Mouse (Mus musculus) thymus, postnatal 4 days (tissue): Measurements from ENCODE around the gene Nppb.

ENCODE experiments used
- DNase-seq: peaks from one replicate; pipeline ENCODE4 v3.0.0; 2021

The Nppb gene

DNA sequence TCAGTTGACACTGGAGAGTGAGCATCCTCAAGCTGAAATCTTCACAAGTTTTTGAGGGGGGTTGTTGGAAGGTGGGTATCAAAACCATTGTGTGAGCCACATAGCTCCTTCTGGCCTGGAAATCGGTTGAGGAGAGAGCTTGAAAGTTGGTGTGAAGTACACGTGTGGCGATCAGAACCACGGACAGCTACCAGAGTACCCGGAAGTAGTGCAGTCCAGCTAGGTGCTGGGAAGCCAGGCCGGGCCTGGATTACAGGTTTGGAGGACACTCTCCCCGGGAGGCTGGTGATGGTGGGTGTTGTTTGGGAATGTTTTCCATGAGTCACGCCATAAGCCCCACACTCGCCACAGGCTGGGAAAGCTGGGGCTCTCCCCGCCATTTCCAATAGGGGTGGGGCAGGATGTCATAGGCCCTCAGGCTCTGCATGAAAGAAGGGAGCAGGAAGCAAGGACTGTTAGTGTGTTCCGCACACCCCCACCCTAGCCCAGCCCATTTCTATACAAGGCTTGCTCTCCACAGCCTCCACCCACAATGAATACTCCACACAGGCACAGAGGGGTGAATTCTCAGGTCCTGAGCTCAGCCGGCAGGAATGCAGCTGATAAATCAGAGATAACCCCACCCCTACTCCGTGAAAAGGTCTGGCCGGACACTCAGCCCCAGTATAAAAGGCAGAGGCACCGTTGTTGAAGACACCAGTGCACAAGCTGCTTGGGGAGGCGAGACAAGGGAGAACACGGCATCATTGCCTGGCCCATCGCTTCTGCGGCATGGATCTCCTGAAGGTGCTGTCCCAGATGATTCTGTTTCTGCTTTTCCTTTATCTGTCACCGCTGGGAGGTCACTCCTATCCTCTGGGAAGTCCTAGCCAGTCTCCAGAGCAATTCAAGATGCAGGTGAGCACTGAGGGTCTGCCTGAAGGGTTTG, at the start of gene Nppb:
Gene Nppb (plus strand): TSS at position 584 of the 928 bp plus-strand sequence.
- DNase-seq: peak; percentile 43

DNA sequence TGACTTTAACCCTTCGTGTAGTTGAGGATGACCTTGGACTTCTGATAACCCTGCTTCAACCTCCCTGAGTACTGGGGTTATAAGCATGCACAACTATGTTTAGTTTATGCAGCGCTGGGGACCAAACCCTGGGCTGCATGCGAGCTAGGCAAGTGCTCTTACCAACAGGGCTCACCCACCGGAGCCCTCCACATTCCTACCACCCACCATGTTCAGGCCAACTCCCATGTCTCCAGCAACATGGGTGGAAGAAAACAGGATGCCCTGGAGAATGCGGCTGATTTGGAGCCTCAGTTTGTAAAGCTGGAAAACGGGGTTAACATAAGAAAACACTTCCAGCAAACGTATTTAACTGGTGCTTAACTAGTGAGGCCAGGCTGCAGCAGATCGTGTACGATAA, 49.7 kb upstream of the Nppb start:
- no peak for DNase-seq

DNA sequence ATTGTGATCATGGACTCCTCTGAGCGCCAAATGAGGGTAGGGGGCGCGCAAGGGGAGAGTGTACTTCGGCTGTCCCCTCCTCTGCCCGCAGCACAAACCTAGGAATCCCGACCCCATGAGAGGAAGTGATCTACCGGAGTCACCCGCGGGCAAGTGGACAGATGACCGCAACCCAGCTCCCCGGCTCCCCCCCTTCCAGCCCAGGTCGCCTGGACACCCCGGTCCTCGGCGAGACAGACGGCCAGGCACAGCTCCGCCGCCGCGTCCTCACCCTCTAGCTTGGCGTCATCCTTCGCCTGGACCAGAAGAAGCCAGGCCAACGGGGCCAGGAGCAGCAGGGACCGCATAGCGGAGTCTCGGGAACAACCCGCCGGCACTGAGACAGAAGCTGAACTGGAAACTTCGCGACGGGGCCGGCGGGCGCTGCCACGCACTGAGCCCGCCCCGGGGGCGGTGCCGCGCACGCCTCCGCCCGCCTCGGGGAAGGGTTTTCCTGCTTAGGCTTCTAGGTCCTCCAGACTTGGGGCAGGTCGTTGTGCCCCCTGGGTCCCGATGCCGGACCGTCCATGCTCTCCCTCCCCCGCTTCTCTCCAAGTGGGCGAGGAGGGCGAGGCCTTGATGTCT, 49.1 kb upstream of the Nppb start, which contains the start of gene Plod1:
Gene Plod1 (minus strand): TSS at position 437 of the 624 bp plus-strand sequence.
- peak; percentile 84 for DNase-seq

DNA sequence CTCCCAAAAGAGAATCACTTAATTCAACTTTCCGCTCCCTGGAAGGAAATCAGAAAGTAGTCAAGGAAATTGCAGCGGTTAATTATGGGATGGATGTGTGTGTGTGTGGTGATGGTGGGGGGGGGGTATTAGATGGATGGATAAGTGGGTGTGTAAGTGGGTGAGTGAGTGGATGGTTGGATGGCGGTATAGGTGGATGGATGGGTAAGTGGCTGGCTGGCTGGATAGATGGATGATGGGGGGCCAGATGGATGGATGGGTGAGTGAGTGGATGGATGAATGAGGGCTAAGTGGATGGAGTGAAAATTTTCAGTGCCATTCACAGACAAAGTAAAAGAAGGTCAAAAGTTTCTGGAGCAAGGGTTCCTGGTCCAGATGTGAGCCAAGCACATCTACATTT, 48.6 kb upstream of the Nppb start:
- DNase-seq: no peak

DNA sequence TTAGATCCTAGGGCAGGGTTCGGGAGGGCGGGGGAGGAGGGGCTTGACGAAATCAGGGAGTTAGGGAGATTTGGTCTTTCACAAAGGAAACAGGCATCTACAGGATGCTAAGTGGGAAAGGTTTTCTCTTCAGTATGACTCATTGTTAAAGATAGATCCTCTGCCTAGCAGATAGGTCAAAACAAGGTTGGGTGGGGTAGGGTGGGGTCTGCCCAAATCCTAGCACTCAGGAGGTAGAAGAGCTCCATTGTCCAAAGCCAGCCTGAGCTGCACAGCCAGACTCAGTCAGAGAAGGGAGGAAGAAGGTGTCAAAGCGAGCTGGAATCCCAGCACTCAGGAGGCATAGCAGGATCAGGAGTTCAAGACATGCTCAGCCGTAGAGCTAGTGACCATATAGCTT, 48.1 kb upstream of the Nppb start:
- no peak for DNase-seq

DNA sequence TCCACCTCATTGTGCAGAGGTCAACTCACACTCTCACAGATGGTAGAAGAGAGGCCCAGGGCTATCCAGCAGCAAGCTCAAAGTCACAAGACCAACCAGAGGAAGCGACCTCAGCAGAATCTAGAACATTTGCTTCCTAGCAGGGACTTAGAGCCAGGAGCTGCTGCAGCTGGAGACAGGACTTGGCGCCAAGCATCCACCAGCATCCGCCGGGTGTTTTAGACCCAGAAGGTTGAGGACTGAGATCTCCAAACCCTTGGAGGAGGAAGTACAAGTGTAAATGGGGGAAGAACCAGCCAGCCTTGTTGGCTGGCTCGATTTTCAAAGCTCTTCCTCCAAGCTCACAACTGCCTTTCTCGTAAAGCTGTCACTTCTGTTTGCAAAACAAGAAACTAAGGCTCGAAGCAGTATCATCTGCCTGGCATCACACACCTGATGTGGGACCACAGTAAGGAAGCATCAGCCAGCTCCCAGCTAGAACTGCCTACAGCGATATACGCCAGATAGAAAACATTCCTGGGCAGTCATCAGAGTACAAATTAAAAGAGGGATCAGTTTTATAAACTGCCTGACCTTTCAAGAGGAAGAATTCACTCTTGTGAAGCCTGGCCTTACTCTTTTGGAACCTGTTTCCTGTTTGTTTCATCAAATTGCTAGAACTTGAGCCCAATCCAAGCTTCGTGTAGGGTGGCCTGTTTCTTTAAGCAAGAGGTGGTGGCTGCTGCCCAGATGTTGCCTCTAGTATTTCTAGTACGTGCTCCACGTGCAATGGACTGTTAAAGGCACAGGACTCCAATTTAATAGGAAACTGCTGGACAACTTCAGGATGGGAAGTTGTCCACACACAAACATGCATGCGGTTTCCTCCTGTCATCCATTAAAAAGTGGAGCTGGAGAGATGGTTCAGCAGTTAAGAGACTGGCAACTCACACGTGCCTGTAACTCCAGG, 47.2 kb upstream of the Nppb start:
- DNase-seq: no peak

DNA sequence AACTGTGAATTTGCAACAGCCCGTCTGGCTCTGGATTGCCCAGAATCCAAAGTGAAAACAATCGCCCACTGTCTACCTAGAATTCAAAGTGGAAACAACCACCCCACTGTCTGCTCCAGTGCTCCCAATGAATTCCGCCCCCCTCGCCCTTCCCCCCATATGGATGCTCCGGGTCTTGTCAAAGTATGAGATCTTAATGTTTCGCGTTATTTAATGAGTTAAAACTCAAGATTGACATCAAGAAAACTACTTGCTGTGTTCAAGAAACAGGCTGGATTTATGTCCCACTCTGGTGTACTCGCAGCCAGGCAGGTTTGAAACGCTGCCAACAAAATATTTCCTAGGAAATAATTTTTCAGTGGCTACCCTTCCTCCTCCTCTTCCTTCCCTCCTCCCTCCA, 45.5 kb upstream of the Nppb start:
- no peak for DNase-seq

DNA sequence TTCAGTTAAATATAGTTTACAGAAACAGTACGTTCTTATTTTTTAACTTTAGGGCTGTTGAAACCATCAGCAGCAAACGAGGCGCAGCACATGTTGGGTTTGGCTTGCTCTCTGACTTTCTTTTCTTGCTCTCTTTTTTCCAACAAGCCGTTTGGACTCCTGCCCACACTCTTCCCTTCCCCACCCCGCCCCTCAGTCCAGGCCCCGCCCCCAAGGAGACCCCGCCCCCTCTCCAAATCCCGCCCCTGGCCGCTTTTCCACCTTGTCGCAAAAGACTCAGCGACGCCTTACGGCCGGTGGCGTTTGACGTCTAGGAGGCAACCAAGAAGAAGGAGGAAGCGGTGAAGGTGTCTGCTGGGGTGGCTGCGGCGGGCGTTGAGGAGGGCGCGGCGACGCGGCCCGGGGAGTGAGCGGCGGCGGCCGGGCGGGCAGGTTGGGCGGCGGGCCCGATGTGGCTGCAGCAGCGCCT, 45.0 kb upstream of the Nppb start, which contains the start of gene 2510039O18Rik:
Gene 2510039O18Rik (plus strand): TSS at position 320 of the 469 bp plus-strand sequence.
- DNase-seq: peak; percentile 91

DNA sequence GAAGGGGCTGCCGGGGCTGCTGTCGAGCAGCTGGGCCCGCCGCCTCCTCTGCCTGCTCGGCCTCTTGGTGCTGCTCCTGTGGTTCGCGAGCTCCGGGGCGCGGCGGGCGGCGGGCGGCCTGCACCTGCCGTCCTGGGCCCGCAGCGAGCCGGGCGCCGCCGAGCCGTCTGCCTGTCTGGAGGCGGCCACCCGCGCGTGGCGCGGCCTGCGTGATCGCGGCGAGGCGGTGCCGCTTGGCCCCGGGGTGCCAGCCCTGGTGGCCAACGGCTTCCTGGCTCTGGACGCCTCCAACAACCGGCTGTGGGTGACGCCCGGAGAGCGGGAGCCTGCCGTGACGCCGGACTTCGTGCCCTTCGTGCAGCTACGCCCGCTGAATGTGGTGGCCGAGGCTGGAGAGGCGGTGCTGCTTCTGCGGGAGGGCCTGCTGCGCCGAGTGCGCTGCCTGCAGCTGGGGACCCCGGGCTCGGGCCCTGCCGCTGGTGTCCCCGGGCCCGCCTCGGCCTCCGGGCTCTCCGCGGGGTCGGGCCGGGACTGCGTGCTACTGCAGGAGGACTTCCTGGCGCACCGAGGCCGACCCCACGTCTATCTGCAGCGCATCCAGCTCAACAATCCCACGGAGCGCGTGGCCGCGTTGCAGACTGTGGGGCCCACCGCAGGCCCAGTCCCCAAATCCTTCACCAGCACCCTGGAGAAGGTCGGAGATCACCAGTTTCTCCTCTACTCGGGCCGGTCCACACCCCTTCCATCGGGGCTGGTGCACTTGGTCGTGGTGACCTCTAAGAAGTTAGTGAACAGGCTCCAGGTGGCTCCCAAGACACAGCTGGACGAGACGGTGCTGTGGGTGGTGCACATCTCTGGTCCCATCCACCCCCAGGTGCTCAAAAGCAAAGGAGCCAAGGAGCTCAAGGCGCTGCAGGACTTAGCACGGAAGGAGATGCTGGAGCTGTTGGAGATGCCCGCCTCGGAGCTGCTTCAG, 44.3 kb upstream of the Nppb start:
- peak; percentile 70 for DNase-seq

DNA sequence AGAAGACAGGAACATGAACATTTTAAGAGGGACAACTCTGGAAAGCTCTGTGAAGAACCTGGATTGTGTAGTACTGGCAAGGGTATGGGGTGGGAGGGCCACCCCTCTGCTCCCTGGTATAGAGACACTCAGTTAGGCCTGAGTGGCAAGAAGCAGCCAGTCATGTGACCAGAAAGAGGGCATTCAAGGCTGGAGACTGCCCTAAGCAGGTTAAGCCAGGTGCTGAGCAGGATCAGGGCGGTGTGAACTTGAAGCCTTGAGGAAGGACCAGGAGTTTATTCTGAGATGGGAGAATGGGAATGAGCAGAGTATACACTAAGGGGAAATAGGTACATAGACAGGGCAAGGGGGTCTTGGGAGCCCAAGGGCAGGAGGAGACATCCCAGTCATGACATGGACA, 42.6 kb upstream of the Nppb start:
- DNase-seq: no peak

DNA sequence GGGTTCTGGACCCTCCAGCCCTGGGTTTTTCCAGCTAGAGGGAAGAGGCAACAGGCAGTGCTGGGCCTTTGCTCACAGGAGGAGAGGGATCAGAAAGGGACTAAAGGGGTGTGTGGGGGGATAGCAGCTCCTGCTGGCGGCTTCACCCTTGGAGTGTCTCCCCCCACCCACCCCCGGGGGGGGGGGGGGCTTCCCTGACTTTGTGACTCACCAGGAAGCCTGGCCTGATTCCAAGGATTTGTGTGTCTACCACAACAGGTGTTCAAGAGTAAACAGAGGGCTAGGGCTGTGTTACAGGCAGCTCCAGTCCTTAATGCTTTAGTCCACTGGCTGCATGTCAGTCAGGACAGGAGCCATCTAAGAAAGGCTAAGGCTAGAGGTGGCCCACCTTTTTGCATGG, 38.1 kb upstream of the Nppb start:
- DNase-seq: no peak

DNA sequence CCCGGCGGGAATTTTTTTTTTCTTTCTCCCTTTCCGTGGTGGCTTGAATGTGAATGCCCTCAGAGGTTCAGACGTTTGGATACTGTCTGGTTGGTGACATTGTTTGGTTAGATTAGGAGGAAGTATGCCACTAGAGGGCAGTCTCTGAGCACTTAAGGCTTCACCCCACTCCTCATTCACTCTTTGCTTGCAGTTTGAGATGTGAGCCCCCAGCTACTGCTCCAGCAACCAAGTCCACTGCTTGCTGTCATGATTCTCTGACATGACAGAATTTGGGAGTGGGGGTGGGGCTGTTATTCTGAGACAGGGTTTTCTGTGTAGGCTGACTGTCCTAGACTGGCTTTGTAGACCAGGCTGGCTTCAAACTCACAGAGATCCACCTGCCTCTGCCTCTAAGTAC, 32.0 kb upstream of the Nppb start:
- peak; percentile 49 for DNase-seq

DNA sequence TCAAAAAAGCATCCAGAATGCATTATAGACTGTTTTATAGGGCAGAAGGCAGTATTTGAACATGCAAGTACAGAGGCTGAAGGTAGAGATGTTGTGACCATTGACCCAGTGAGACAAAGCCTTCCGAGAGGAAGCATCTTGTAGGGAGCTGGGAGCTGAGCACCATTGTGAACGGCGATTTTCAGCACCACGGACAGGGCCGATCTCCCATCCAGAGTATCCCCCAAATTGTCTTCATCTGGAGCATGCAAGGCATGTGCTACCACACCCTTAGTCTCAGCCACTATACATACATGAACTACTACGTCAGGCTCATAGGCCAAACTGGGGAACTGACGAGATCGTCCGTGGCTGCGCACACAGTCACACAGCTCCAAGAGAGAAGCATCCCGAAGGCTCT, 28.4 kb upstream of the Nppb start:
- DNase-seq: peak; percentile 48

DNA sequence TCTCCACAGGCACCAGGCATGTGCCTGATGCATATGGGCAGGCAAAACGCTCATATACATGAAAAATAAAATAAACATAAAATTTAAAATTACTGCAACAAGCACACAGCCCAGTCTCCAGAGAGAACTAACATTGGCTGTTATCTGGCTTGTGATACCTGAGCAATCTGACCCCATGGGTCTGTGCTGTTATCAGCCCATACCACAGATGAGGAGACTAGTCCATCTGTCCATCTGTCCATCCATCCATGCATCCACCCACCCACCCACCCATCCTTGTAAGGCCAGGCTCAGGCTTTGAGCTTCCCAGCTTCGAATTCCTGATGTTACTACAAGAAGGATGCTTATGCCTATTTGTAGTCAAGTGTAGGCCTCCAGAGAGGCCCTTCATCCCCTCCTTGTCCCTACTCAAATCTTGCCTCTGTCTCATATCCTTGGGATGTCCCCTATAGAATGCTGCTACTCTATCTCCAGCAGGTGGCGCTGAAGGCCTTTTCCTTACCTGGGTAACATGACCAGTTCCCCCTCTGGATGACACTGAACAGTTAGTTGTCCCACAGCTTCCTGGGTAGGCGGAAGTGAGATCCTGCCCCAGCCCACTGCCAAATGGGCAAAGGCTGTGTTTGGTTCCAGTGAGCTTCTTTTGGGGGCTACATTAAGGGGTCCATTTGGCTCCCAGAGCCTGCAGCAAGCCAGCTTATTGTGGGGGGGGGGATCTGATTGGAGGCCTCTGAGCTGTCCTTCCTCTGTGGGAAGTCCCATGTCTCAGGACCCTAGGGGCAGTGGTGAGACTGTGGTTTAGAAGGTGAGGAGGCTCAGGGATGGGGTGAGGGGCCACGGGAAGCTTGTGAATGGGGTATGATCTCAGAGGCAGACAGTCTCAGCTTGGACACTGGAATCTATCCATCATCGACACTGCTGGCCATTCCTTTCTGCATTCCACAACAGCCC, 25.4 kb upstream of the Nppb start:
- peak; percentile 82 for DNase-seq

DNA sequence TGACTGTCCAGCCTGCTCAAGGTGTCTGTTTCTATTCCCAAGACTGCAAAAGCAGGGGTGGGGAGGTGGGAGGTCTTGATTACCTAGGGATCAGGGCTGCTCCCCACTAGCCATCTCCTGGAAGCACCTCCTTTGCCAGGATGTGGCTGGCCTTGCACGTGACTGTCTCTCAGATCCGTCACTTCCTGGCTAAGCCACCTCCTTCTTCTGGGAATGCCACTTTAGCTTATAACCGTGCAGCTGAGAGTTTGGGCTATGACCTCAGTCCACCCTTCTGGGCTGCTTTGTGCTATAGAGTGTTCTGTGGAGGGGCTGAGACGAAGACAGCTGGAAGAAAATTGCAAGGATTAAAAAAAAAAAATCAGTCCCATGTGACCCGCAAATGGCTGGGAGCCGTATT, 22.8 kb upstream of the Nppb start:
- DNase-seq: no peak

DNA sequence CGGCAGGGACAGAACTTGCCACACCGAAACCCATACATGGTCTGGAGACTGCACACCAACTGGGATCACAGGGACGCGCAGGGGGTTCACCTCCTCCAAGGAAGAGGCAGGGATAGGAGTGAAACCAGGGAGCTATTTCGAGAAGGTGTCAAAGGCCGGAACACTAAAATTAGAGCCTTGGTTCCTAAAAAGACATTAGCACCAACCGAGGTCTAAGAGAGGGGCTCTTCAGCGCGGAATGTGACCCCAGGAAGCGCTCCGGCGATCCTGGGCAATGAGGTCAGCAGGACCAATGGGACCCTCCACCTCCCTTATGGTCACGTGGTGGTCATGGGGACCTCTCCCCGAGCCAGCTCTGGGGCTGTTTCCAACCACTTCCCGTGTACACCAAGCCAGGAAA, 22.0 kb upstream of the Nppb start:
- no peak for DNase-seq

DNA sequence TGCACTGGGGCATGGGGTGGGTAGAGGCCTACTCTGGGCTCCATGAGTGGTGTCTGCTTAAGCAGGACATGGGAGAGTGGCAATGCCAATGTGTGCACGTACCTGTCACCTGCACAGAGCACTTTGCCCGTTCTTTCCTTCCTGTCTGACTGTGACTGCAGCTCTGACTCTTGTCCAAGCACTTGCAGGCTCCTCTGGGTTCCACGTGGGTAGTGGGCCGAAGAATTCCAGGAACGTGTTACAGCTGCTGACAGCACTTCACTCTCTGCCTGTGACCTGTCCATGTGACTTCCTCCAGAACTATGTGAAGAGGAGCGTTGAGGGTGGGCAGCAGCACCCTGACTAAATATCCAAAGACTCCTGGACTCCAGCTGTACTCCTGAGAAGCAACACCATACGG, 19.9 kb upstream of the Nppb start:
- DNase-seq: no peak

DNA sequence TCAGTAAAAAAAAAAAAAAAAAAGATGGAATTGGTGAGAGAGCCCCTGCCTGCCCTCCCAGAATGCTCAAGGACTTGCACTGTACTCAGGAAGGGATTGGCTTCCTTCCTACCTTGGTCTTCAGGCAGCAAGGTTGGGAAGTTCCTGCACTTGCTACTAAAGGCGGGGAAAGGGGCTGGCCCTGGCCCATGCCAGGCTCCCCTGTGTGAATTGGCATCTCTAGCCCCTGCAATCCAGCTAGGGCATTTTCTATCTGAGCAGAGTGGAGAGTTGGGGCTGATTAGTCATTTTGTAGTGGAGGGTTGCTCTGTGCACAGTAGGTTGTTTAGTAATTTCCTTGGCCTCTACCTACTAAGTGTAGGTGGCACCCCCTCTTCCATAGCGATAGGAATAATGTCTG, 16.8 kb upstream of the Nppb start:
- DNase-seq: no peak

DNA sequence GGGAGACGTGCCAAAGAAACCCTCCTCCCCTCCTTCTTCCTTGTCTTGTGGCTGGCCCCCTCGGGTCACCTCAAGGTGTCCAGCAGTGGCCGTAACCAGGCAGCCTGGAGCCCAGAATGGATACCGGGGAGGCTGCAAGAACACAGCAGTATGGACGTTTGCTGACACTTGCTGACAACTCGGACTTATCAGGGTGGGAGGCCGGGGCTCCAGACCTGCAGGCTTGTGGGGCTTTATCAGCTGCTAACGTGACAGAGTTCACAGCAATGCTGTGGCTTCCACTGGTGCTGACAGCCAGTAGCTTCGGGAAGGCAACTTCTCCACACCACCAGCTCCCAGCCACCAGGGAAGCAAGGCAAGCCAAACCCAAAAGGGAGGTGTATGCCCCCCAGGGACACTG, 16.3 kb upstream of the Nppb start:
- DNase-seq: no peak

DNA sequence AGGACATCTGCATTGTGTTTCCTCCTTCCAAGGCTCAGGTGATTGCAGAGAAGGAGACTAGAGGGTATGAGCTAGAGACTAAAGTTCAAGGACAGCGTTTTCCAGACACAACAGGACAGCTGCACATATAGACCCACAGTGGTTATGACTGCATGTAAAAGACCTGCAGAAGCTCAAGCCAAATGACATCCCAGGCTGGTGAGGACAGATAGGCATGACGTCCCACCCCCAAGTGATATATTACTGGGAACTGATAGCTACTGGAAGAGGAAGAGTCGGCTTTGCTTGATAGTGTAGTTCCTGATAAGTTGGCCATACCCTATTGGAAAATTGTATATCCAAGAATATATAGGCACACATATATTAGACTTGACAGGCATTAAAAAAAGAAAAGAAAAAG, 9.4 kb upstream of the Nppb start:
- DNase-seq: no peak

DNA sequence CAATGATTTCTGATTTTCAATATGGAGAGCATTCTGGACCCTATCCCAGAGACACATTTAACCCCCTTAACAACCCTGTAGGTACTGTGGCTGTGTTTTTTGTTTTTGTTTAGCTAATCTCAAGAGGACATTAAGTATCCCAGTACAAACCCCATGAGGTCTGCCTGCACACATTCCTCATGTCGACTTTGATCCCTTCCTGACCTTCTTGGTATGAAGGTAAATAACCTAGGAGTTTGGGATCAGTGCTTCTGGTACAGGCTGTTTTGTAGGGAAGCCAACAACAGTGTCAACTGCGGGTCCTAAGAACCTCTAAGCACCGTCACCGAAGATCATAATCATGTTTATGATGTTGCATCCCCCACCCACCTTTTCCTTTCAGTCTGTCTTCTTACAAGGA, 7.9 kb upstream of the Nppb start:
- DNase-seq: no peak
